Mouse (Mus musculus) heart, postnatal 0 days (tissue): ENCODE data around the gene Stat6.

ENCODE experiments used
- CTCF ChIP-seq: IDR thresholded peaks from 2 replicates; pipeline ENCODE4 v1.5.1; 2016; ENCODE audit warnings: antibody characterized with exemption, control low read depth, low read depth
- EP300 ChIP-seq: IDR thresholded peaks from 2 replicates; pipeline ENCODE4 v1.6.1; 2016; ENCODE audit warnings: antibody characterized with exemption, low read depth

GRCm38 (mm10) chr10:127599779-127600541 is 42.8 kb upstream of the Stat6 start:
- no peak for TF ChIP-seq EP300
- no peak for TF ChIP-seq CTCF
